ENCODE assay signal across 8 mouse cellular contexts in genomic region chr4:123664951-123665661, GRCm38 (mm10). TPM values are rescaled to one million over a fixed set of nuclear protein-coding genes. Genes with fewer than 3 reads are reported as not detected.
DNase-seq lines count a peak whose midpoint lies in the region; ATAC-seq and TF ChIP-seq lines count a peak whose summit lies in the region.

No protein-coding gene starts in this region.

- TF ChIP-seq POLR2A in cortical plate, adult 2 months (IDR thresholded peaks at IDR 0.05; ENCODE audit: extremely low read depth, insufficient read depth, low read length): no peak

- H3K27ac ChIP-seq in cortical plate, adult 2 months (ENCODE audit: insufficient read depth, low read length): peak overlapping the region; percentile 96
- H3K27ac ChIP-seq in heart, postnatal 0 days (ENCODE audit: low read depth): peak overlapping the region; percentile 99
- H3K27ac ChIP-seq in limb, embryonic 11.5 days (replicated peaks; ENCODE audit: low read depth, low read length): peak overlapping the region; percentile 99
- peak overlapping the region; percentile 99 for H3K27ac ChIP-seq in midbrain, embryonic 14.5 days (replicated peaks; ENCODE audit: low read depth, low read length)

- peak overlapping the region; percentile 97 for H3K4me2 ChIP-seq in heart, postnatal 0 days (ENCODE audit: low read depth, low read length)
- peak overlapping the region; percentile 68 for H3K4me2 ChIP-seq in limb, embryonic 11.5 days (ENCODE audit: low read depth, severe bottlenecking)
- peak overlapping the region; percentile 85 for H3K4me2 ChIP-seq in midbrain, embryonic 14.5 days (ENCODE audit: low read length)

- no peak for TF ChIP-seq CTCF in cortical plate, adult 2 months (IDR thresholded peaks at IDR 0.05; ENCODE audit: extremely low read depth, insufficient read depth, low read length)
- no peak for TF ChIP-seq CTCF in heart, postnatal 0 days (IDR thresholded peaks at IDR 0.05; ENCODE audit: low read depth)

- DNase-seq in urinary bladder, postnatal 25 days (ENCODE audit: low spot score): peak; percentile 34
- DNase-seq in urinary bladder, adult 2 months (ENCODE audit: low spot score): no peak
- peak; percentile 42 for DNase-seq in heart, postnatal 0 days (ENCODE audit: low spot score)
- peak; percentile 79 for DNase-seq in limb, embryonic 11.5 days (ENCODE audit: low spot score)
- peak; percentile 80 for DNase-seq in midbrain, embryonic 14.5 days
- peak; percentile 74 for DNase-seq in yolk sac, embryonic 10.5 days (ENCODE audit: low spot score)
- DNase-seq in T-cell, adult 2 months (ENCODE audit: low spot score): no peak

- TF ChIP-seq EP300 in heart, postnatal 0 days (IDR thresholded peaks at IDR 0.05; ENCODE audit: low read depth): no peak

- H3K9ac ChIP-seq in heart, postnatal 0 days (replicated peaks; ENCODE audit: low read depth, low read length): peak overlapping the region; percentile 94
- peak overlapping the region; percentile 99 for H3K9ac ChIP-seq in limb, embryonic 11.5 days (ENCODE audit: low read length)
- peak overlapping the region; percentile 99 for H3K9ac ChIP-seq in midbrain, embryonic 14.5 days (replicated peaks; ENCODE audit: low read length)

- no peaks in the 10 kb centered on the region for H3K9me3 ChIP-seq in heart, postnatal 0 days (replicated peaks; ENCODE audit: control insufficient read depth, low read length)
- H3K9me3 ChIP-seq in limb, embryonic 11.5 days (ENCODE audit: control insufficient read depth, low read length): no peaks in the 10 kb centered on the region
- no peaks in the 10 kb centered on the region for H3K9me3 ChIP-seq in midbrain, embryonic 14.5 days (ENCODE audit: control insufficient read depth, low read length)

- peaks cover 22% of the 10 kb centered on the region for H3K4me1 ChIP-seq in cortical plate, adult 2 months (ENCODE audit: control insufficient read depth, insufficient read depth, low read length)
- peaks cover 17% of the 10 kb centered on the region for H3K4me1 ChIP-seq in heart, postnatal 0 days (ENCODE audit: control insufficient read depth, insufficient read depth)
- H3K4me1 ChIP-seq in limb, embryonic 11.5 days (ENCODE audit: control insufficient read depth, insufficient read depth, low read length): peaks cover 19% of the 10 kb centered on the region
- H3K4me1 ChIP-seq in midbrain, embryonic 14.5 days (ENCODE audit: control insufficient read depth, insufficient read depth, low read length): peaks cover 51% of the 10 kb centered on the region

- no peaks in the 10 kb centered on the region for H3K27me3 ChIP-seq in heart, postnatal 0 days (ENCODE audit: control insufficient read depth, insufficient read depth, low read length)
- no peaks in the 10 kb centered on the region for H3K27me3 ChIP-seq in limb, embryonic 11.5 days (ENCODE audit: control insufficient read depth, insufficient read depth, low read length)
- no peaks in the 10 kb centered on the region for H3K27me3 ChIP-seq in midbrain, embryonic 14.5 days (ENCODE audit: control insufficient read depth, insufficient read depth, low read length)

- H3K36me3 ChIP-seq in heart, postnatal 0 days (replicated peaks; ENCODE audit: control insufficient read depth, insufficient read depth, low read length): no peaks in the 10 kb centered on the region
- no peaks in the 10 kb centered on the region for H3K36me3 ChIP-seq in limb, embryonic 11.5 days (ENCODE audit: control insufficient read depth, insufficient read depth, low read length)
- H3K36me3 ChIP-seq in midbrain, embryonic 14.5 days (ENCODE audit: control insufficient read depth, insufficient read depth, low read length): 0 out of 2 replicates have a peak, but pooled peaks cover 3% of the 10 kb centered on the region

- H3K4me3 ChIP-seq in cortical plate, adult 2 months (ENCODE audit: insufficient read depth, low read length): peak overlapping the region; percentile 67
- peak overlapping the region; percentile 99 for H3K4me3 ChIP-seq in heart, postnatal 0 days (ENCODE audit: low read depth, low read length)
- H3K4me3 ChIP-seq in limb, embryonic 11.5 days (ENCODE audit: low read depth, low read length): peak overlapping the region; percentile 81
- H3K4me3 ChIP-seq in midbrain, embryonic 14.5 days (replicated peaks; ENCODE audit: low read depth, low read length): peak overlapping the region; percentile 82

- under 1% methylated on average over 41 of the region's 58 CpGs for WGBS in heart, postnatal 0 days
- WGBS in limb, embryonic 11.5 days: under 1% methylated on average over 47 of the region's 58 CpGs
- WGBS in midbrain, embryonic 14.5 days: under 1% methylated on average over 58 of the region's 58 CpGs

- peak; percentile 12 for ATAC-seq in heart, postnatal 0 days (ENCODE audit: insufficient read depth, low read depth)
- ATAC-seq in limb, embryonic 11.5 days (ENCODE audit: insufficient number of reproducible peaks, low FRiP score, low TSS enrichment, low read depth): peak; percentile 31; the same call in 1 of the 2 replicates
- peak; percentile 49 for ATAC-seq in midbrain, embryonic 14.5 days (ENCODE audit: low FRiP score, low TSS enrichment)

RNA-seq across cellular contexts. Expression of gene Macf1, which starts 19.1 kb away (rescaled TPM):
- 94.0 and 119 TPM in 2 replicates for polyA plus RNA-seq in urinary bladder, adult 2 months (2012; rRNA removed)
- polyA plus RNA-seq in cortical plate, adult 2 months (2012; rRNA removed): 137 and 141 TPM in 2 replicates
- 236 and 250 TPM in 2 replicates for total RNA-seq in heart, postnatal 0 days (2014; rRNA removed; ENCODE audit: low replicate concordance)
- 40.2 and 41.4 TPM in 2 replicates for polyA plus RNA-seq in heart, postnatal 0 days (2015; fragmentation: Nextera tagmentation; extraction: Ambion mirVana)
- polyA plus RNA-seq in limb, embryonic 11.5 days (2014; fragmentation: Nextera tagmentation; extraction: Ambion mirVana): 71.0 and 77.0 TPM in 2 replicates
- polyA plus RNA-seq in midbrain, embryonic 14.5 days (2014; fragmentation: Nextera tagmentation; extraction: Ambion mirVana): 140 and 143 TPM in 2 replicates

RNA-seq across cellular contexts. Expression of gene Ndufs5, which starts 52.9 kb away (rescaled TPM):
- 312 and 316 TPM in 2 replicates for polyA plus RNA-seq in urinary bladder, adult 2 months (2012; rRNA removed)
- 460 and 497 TPM in 2 replicates for polyA plus RNA-seq in cortical plate, adult 2 months (2012; rRNA removed)
- 144 and 214 TPM in 2 replicates for total RNA-seq in heart, postnatal 0 days (2014; rRNA removed; ENCODE audit: low replicate concordance)
- 953 and 982 TPM in 2 replicates for polyA plus RNA-seq in heart, postnatal 0 days (2015; fragmentation: Nextera tagmentation; extraction: Ambion mirVana)
- polyA plus RNA-seq in limb, embryonic 11.5 days (2014; fragmentation: Nextera tagmentation; extraction: Ambion mirVana): 327 and 334 TPM in 2 replicates
- polyA plus RNA-seq in midbrain, embryonic 14.5 days (2014; fragmentation: Nextera tagmentation; extraction: Ambion mirVana): 428 and 578 TPM in 2 replicates

Comparison
In these comparisons a context has a peak if more than half of its experiments do, and no peak if none do; other contexts are left out.
1. DNase-seq: peak in urinary bladder, postnatal 25 days (single experiment), heart, postnatal 0 days (single experiment), limb, embryonic 11.5 days (single experiment), midbrain, embryonic 14.5 days (single experiment) and yolk sac, embryonic 10.5 days (single experiment); none in urinary bladder, adult 2 months (single experiment) and T-cell, adult 2 months (single experiment).
2. Peak in every context shown above with its lines, with median percentiles within 50 percentile points of each other: H3K27ac ChIP-seq, H3K4me3 ChIP-seq, ATAC-seq, H3K4me2 ChIP-seq and H3K9ac ChIP-seq.